Mouse (Mus musculus) R1 (cell line): Measurements from ENCODE around the gene Styx.
A peak's percentile ranks its signal among the peaks of the same experiment; 100 is the strongest.
"Not testable (repeated sequence)": the region's sequence is repeated elsewhere in the genome, so short reads cannot be mapped to it uniquely, and the experiment has no call there.

Experiments
- DNase-seq: peaks from one replicate; pipeline ENCODE4 v3.0.0-alpha.2; 2018; ENCODE audit warnings: low read depth, low spot score

Gene Styx

DNA sequence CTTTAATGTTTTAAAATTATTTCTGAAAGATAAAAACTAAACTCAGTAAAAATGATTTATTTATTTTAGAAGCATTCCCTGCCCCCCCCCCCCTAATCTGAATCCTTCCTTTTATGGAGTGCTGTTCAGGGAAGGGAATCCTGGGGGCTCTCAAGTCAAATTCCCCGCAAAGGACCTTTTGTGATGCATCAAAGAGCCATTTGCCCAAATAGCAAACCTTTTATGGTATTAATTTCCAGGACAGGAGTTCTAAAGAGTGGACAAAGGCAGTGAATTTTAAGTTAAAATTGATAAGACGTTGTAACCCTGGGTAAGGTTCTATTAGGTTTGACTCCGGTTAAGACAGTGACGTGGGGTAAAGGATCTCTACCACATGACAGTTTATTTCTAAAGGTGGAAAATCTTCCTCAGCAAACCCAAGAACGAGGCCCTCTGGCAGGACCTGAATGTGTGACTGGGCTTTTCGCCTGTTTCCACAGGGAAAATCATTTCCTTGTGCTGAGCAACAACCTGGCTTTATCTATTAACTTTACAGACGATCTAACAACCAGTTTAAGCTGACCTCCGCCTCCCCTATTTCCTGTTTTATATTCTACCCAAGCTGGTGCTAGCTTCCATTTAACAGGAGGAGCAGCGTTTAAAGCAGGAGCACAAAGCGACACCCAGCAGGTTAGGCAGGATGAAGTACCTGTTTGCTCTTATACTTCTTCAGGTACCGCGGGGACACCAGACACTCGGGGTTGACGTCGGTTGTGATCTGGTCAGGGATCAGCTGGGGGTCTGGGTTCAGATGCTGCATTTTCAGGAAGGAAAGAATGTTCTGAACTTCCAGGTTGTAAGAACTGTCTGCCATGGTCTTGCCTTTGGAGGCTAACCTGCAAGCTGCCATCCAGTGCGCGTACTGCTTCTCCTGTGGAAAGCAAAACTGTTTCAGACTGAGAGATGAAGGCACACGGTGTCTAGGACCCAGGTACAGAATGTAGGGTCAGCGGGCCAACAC lies 113.4 kb downstream of the Styx start:
- peak; percentile 64 for DNase-seq

DNA sequence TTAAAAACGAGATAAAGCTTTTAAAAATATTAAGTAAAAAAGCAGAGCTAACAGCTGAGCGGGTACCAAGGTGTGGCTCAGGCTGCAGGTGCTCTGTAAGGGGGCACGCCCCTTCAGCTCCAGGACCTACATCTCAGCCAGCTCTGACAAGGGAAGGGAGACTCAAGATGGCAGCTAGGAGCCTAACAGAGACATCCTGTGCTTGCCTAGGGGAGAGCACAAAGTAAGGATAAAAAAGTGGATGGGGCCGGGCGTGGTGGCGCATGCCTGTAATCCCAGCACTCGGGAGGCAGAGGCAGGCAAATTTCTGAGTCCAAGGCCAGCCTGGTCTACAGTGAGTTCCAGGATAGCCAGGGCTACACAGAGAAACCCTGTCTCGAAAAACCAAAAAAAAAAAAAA lies 115.5 kb downstream of the Styx start:
- DNase-seq = not testable (repeated sequence)

DNA sequence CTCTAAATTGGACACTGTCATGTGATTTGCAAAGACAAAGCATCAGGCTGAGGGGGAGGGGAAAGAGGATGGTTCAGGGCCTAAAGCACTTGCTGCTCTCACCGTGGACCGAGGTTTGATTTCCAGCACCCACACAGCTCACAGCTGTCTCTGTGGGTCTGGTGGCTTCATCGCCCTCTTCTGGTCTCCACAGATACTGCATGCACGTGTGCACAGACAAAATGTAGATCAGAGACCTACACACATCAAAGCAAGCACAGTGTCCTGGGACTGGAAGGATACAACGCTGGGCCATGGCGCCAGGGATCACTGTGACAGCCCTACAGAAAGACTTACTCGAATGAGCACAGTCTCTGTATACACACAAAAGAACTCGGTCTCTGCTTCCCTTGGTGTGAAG lies 118.6 kb downstream of the Styx start:
- peak; percentile 88 for DNase-seq
